Mouse (Mus musculus): ENCODE measurements around the gene Slc8b1. TPM values are rescaled to one million over a fixed set of nuclear protein-coding genes. Genes with fewer than 3 reads are reported as not detected.

The Slc8b1 gene
- total and polyA plus RNA-seq, 3 experiments, result 3.2 to 5.8 (median 5.1) TPM

DNA sequence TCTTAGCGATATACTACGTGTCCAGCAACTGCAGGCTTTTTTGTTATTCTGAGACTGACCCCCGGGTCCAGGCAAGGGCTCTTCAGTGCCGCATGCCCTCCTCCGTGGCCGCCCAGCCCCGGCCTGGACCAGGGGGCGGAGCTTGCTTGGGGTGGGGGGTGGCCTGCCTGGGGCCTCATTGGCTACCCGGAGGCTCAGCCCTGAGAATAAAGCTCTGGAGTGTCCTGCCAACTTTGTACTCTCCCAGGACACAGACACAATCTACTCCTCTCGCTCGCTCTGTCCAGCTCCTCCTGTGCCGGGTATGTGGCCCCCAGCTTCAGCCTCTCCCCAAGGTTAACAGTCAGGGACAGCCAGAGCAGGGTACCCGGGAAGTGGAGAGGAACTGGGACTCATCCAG lies 34.7 kb upstream of the Slc8b1 start, which contains the start of gene Sds:
Gene Sds (plus strand): TSS at position 231 of the 400 bp plus-strand sequence.
- DNase-seq (ENCODE audit: extremely low read depth), result no peak
- no peak within 1 kb of the TSS for H3K4me2 ChIP-seq (ENCODE audit: insufficient read depth, low read depth, poor library complexity, severe bottlenecking)
- H3K79me2 ChIP-seq (replicated peaks; ENCODE audit: control insufficient read depth, extremely low read depth, insufficient read depth, poor library complexity, severe bottlenecking), result no peaks in the 10 kb centered on the region
- no peaks in the 10 kb centered on the region for H3K9me3 ChIP-seq (replicated peaks; ENCODE audit: low read length)
- peaks cover 52% of the 10 kb centered on the region for H3K27me3 ChIP-seq (replicated peaks)
- dilution Hi-C loops (cut with MboI; ENCODE audit: extremely low pct_ligation_motif_present, extremely low pct_unique_long_range_greater_than_20kb, low sequenced_read_pairs), result no loop called here
- TF ChIP-seq SMC3 (IDR thresholded peaks at IDR 0.05; ENCODE audit: low read depth, low read length) (no peak), NRF1 (IDR thresholded peaks at IDR 0.05; ENCODE audit: low read depth, low read length) (no peak), RAD21 (IDR thresholded peaks at IDR 0.05; ENCODE audit: low read depth, low read length) (no peak), JUN (IDR thresholded peaks at IDR 0.05; ENCODE audit: insufficient read depth, low read depth, low read length) (no peak), ZKSCAN1 (IDR thresholded peaks at IDR 0.05; ENCODE audit: borderline replicate concordance, low read depth, low read length) (no peak), CTCF (conservative IDR thresholded peaks at IDR 0.05 in 1 of 2, IDR thresholded peaks at IDR 0.05 in 1 of 2; ENCODE audit: low read depth in 2 of 2, low read length in 2 of 2) (no peak), ZC3H11A (IDR thresholded peaks at IDR 0.05; ENCODE audit: low read depth, low read length) (no peak), ZMIZ1 (IDR thresholded peaks at IDR 0.05; ENCODE audit: low read depth, low read length) (no peak), ZNF384 (IDR thresholded peaks at IDR 0.05; ENCODE audit: low read depth, low read length) (no peak), IRF4 (IDR thresholded peaks at IDR 0.05; ENCODE audit: low read depth, low read length) (no peak), USF1 (IDR thresholded peaks at IDR 0.05; ENCODE audit: low read depth, low read length) (no peak), CHD2 (IDR thresholded peaks at IDR 0.05; ENCODE audit: low read length) (no peak), KAT2A (IDR thresholded peaks at IDR 0.05; ENCODE audit: insufficient replicate concordance, low read length) (no peak), USF2 (conservative IDR thresholded peaks at IDR 0.05; ENCODE audit: low read depth, low read length) (no peak)
- H3K9ac ChIP-seq (ENCODE audit: insufficient read depth, low read depth), result no peak within 1 kb of the TSS
- in situ Hi-C loops (cut with MboI; ENCODE audit: low pct_ligation_motif_present, low pct_unique_long_range_greater_than_20kb, low sequenced_read_pairs), result no loop called here
- no peaks in the 10 kb centered on the region for H3K36me3 ChIP-seq (replicated peaks in 1 of 2; ENCODE audit: control insufficient read depth in 1 of 2, insufficient read depth in 1 of 2, low read length in 1 of 2)
- peaks cover 0 to 14% of the 10 kb centered on the region in 2 experiments; a peak in 3 of 4 replicates for H3K4me1 ChIP-seq (ENCODE audit: control insufficient read depth in 1 of 2, insufficient read depth in 2 of 2)
- no peak within 1 kb of the TSS for H3K4me3 ChIP-seq (replicated peaks in 1 of 3; ENCODE audit: low read depth in 2 of 3, low read length in 2 of 3, poor library complexity in 1 of 3)
- H3K27ac ChIP-seq (ENCODE audit: insufficient read depth, low read depth), result no peak within 1 kb of the TSS

DNA sequence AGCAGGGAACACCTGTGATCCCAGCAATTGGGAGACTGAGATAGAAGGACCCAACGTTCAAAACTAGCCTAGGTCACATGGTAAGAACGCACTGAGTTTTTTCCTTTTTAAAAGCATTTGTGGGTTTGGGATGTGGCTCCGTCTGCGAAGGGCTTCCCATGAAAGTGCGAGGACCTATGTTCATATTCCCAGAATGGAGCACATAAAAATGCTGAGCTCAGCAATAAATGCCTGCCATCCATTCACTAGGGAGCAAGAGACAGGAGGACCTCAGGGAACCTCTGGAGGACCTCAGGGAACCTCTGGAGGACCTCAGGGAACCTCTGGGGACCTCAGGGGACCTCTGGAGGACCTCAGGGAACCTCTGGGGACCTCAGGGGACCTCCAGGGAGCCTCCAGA lies 33.0 kb upstream of the Slc8b1 start:
- Histone ChIP-seq H3K9me3 (replicated peaks; ENCODE audit: low read length) (peaks cover 3% of the 10 kb centered on the region), H3K4me3 (replicated peaks in 1 of 3; ENCODE audit: low read depth in 2 of 3, low read length in 2 of 3, poor library complexity in 1 of 3) (no peak overlapping the region), H3K9ac (ENCODE audit: insufficient read depth, low read depth) (no peak overlapping the region), H3K79me2 (replicated peaks; ENCODE audit: control insufficient read depth, extremely low read depth, insufficient read depth, poor library complexity, severe bottlenecking) (no peaks in the 10 kb centered on the region), H3K27me3 (replicated peaks) (peaks cover 35% of the 10 kb centered on the region), H3K4me1 (ENCODE audit: control insufficient read depth in 1 of 2, insufficient read depth in 2 of 2) (peaks cover 0 to 14% of the 10 kb centered on the region in 2 experiments; a peak in 3 of 4 replicates), H3K27ac (ENCODE audit: insufficient read depth, low read depth) (no peak overlapping the region), H3K4me2 (ENCODE audit: insufficient read depth, low read depth, poor library complexity, severe bottlenecking) (no peak overlapping the region), H3K36me3 (replicated peaks in 1 of 2; ENCODE audit: control insufficient read depth in 1 of 2, insufficient read depth in 1 of 2, low read length in 1 of 2) (peaks cover 0 to 2% of the 10 kb centered on the region in 2 experiments)
- in situ Hi-C loops (cut with MboI; ENCODE audit: low pct_ligation_motif_present, low pct_unique_long_range_greater_than_20kb, low sequenced_read_pairs) (no loop called here), dilution Hi-C loops (cut with MboI; ENCODE audit: extremely low pct_ligation_motif_present, extremely low pct_unique_long_range_greater_than_20kb, low sequenced_read_pairs) (no loop called here)
- TF ChIP-seq MAFK (IDR thresholded peaks at IDR 0.05; ENCODE audit: insufficient replicate concordance, low read length) (peak; percentile 97), ZKSCAN1 (IDR thresholded peaks at IDR 0.05; ENCODE audit: borderline replicate concordance, low read depth, low read length) (no peak), POLR2AphosphoS2 (IDR thresholded peaks at IDR 0.05; ENCODE audit: low read depth, low read length) (no peak), JUN (IDR thresholded peaks at IDR 0.05; ENCODE audit: insufficient read depth, low read depth, low read length) (no peak), IRF4 (IDR thresholded peaks at IDR 0.05; ENCODE audit: low read depth, low read length) (no peak)
- no peak for DNase-seq (ENCODE audit: extremely low read depth)
